Mouse (Mus musculus): ENCODE data around the gene Sgce.

Sgce gene

GRCm38 (mm10) chr6:4653741-4654140 is 93.3 kb downstream of the Sgce start:
- in situ Hi-C loops (cut with MboI, MseI): loop anchor here in 1 of 2 experiments (10.0 kb wide), 1 partner anchor 1891 kb away; no protein-coding TSS in a partner anchor

GRCm38 (mm10) chr6:4652596-4653134 is 94.3 kb downstream of the Sgce start:
- in situ Hi-C loops (cut with MboI, MseI): loop anchor here in 1 of 2 experiments (10.0 kb wide), 1 partner anchor 1892 kb away; no protein-coding TSS in a partner anchor

- in situ Hi-C loops (cut with MboI, MseI): no loop called here
Measured at GRCm38 (mm10) chr6:4647351-4647750, 99.7 kb downstream of the Sgce start.

GRCm38 (mm10) chr6:4642068-4642467 is 104.9 kb downstream of the Sgce start:
- in situ Hi-C loops (cut with MboI, MseI): no loop called here

GRCm38 (mm10) chr6:4634804-4635203 is 112.2 kb downstream of the Sgce start:
- in situ Hi-C loops (cut with MboI, MseI): no loop called here

DNA sequence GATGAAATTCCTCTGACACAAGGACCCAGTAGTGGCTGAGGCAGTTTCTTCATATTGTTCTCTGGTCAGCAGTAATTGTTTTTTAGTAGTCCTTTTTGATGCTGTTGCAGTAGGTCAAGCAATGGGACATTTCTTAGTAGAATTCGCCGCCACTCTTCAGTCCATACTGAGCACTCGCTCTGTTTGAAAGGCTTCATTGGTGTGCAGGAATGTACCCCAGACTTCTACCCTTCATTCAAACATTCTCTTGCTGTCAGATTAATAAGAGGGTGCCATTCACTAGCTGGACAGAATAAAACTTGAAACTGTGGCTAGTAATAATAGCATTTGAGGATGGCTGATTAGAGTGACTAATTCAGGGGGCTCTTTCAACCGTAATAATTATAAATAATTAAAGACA is 113.8 kb downstream of the Sgce start:
- in situ Hi-C loops (cut with MboI, MseI): no loop called here

- in situ Hi-C loops (cut with MboI, MseI): no loop called here
Measured at GRCm38 (mm10) chr6:4631464-4631863, 115.5 kb downstream of the Sgce start.
